Mouse (Mus musculus) adrenal gland (tissue): ENCODE measurements around the gene Tmc8.
"Not testable (repeated sequence)": the region's sequence is repeated elsewhere in the genome, so short reads cannot be mapped to it uniquely, and the experiment has no call there.

Experiments used
- intact Hi-C: fragments of 180-260 bp; cut with DNase I; formaldehyde crosslinking; loops from one replicate; pipeline ENCODE4 v1.15.1; 2025

The Tmc8 gene

DNA sequence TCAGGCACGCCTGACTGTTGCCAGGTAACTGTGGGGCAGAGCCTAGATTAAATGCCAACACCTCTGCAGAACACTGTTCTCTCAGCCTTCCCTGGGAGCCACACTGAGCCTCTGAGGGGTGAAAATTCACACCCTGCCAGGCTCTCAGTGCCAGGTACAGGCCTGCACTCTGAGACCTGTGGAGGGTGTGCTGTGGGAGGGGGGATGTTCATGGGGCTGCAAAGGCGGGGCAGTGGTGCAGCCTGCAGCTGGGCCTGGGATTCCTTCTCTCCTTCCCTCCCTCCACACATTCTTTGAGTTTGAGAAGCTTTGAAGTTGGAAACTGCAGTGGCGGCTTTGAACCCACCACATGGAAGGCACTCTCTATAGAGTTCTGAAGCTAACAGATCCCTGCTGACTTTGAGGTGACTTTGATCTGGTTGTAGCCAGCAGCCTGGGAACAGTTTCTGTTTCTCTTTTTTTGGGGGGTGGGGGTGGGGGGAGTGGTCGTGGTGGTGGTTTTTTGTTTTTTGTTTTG, 12.2 kb downstream of the Tmc8 start:
- intact Hi-C loops = no loop called here

DNA sequence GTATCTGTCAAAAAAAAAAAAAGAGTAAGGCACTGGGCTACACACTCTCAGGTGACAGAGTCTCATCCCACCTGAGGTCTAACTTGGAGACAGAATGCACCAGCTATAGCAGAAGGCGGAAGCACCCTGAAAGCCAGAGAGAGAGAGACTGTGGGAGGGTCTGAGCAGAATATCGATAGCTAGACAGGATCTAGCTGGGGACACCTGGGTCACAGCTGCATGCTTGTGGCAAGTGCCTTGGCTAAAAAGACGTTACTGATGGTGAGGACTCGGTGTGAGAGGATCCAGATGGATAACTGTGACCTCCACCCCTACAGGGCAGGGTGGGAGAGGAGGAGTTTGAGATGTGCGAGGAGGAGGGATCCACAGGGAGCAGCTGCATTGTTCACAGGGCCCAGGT, 15.1 kb downstream of the Tmc8 start:
- intact Hi-C loops = no loop called here

DNA sequence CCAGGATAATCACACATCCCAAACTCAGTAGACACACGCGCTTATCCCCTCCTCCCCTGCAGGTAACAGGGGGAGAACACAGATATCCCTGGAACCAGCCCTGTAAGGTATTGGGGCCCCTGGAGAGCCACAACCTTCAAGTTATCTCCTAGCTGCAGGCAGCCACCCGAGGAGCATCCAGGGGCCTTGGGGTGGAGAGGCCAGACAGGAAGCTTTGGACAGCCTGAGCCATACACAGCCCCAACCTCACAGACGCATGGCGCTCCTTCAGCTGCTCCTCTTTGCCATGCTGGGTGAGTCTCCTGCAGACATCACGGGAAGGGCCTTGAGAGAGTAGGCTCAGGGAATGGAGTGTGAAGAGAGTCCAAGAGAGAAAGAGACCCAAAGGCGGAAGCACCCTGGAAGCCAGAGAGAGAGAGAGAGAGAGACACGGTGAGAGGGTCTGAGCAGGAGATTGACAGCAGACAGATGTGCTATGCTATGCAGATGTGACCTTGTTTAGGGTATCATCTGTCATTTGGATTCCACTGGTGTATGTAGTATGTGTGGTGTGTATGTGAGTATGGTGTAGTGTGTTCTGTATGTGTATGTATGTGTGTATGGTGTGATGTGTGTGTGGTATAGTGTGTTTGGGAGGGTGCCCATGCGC, 15.8 kb downstream of the Tmc8 start, which contains the start of gene 6030468B19Rik:
Gene 6030468B19Rik, plus strand, starts transcription at position 150 of the 649 bp plus-strand sequence.
- intact Hi-C loops = no loop called here

DNA sequence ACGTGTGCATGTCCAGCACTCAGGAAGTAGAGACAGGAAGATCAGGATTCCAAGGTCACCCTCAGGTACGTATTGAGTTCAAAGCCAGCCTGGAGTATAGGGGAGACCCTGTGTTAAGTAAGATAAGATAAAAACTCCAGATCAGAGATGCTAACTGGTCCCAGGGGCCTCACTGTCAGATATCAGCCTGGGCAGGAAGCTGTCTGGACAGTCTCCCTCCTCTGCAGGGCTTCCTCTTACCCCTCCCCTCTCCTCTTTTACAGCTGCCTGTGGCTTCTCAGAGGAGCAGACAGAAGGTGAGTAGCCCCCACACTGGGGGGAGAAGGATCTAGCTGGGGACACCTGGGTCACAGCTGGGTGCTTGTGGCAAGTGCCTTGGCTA, 16.3 kb downstream of the Tmc8 start:
- intact Hi-C loops = no loop called here

GRCm38 (mm10) chr11:117799174-117799573, 17.3 kb downstream of the Tmc8 start:
- intact Hi-C loops = no loop called here

DNA sequence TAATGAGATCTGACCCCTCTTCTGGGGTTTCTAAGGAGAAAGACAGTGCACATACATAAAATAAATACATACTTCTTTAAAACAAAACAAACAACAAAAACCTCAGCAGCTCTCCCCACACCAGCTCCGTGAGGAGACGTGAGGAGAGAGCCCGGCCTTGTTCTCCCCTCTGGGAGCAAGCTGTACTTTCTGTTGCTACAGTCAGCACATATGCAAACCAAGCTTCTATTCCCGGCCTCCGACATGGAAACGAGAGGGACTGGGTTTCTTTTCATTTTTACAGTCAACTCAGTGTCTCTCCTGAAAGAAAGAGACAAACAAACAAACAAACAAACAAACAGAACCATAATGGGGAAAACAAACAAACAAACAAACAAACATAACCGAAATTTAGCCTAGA, 18.2 kb downstream of the Tmc8 start:
- intact Hi-C loops = no loop called here

DNA sequence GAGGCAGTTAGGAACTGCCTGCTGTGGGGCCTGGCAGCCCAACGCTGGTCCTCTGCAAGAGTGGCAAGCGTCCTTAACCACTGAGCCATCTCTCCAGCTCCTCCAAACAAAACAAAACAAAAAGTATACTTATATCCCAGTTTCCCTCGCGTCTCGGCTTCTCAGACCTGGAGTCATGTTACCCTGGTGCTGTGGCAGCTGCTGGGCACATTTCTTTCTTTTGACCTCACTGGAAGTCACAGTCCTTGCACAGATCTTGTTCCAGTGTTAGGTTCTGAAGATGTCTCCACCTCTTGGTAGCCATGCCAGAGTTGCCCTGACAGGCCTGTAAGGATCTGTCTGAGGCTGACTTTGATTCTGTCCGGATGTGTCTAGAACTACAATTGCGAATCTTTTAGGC, 19.8 kb downstream of the Tmc8 start:
- intact Hi-C loops = no loop called here

GRCm38 (mm10) chr11:117803166-117803688, 21.4 kb downstream of the Tmc8 start:
- intact Hi-C loops = no loop called here

- intact Hi-C loops = no loop called here
Observed at GRCm38 (mm10) chr11:117806781-117807180, 24.9 kb downstream of the Tmc8 start.

DNA sequence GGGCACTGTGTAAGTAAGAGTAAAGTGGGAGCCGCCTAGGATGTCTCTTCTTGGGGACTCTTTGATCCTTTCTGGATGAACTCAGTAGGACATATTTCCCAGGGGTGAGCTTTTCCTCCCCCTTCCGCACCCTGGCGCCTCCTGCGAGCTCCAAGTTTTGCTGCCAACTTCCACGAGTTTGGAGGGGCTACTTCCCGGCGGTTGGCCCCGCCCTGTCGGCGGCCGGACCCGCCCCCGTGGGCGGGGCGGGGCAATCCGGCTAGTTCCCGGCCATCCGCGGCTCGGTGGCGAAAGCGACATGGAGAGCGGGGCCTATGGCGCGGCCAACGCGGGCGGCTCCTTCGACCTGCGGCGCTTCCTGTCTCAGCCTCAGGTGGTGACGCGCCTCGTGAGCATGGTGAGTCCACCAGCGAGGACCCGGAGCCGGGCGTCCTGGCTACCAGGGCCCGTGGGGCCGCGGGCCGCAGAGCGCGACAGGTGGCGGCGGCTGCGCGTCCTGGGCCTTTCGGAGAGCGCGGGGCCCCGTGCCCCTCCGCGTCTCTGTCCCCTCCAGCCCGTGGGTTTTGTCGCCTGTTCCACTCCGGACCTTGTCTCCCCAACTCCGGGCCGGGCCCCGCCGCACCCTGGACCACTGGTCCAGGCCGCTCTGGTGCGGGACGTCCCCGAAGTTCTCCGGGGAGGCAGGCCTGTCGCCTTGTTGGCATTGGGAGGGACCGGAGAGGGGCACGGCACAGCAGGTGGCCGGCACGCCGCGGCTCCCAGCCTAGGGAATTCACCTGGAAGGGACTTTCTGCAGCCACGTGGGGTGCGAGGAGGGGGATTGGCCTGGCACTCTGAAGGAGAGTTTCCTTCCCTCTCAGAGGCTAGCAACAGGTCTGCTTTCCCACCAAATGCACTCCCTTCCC, 27.8 kb downstream of the Tmc8 start, which contains the start of the genes Gm20708 and Syngr2:
Gene Gm20708, plus strand, starts transcription at position 262 of the 905 bp plus-strand sequence.
Gene Syngr2, plus strand, starts transcription at position 262 of the 905 bp plus-strand sequence.
- intact Hi-C loops = no loop called here

GRCm38 (mm10) chr11:117810401-117811046, 28.6 kb downstream of the Tmc8 start:
- intact Hi-C loops = no loop called here

- intact Hi-C loops = no loop called here
Observed at GRCm38 (mm10) chr11:117813867-117814266, 32.0 kb downstream of the Tmc8 start.

DNA sequence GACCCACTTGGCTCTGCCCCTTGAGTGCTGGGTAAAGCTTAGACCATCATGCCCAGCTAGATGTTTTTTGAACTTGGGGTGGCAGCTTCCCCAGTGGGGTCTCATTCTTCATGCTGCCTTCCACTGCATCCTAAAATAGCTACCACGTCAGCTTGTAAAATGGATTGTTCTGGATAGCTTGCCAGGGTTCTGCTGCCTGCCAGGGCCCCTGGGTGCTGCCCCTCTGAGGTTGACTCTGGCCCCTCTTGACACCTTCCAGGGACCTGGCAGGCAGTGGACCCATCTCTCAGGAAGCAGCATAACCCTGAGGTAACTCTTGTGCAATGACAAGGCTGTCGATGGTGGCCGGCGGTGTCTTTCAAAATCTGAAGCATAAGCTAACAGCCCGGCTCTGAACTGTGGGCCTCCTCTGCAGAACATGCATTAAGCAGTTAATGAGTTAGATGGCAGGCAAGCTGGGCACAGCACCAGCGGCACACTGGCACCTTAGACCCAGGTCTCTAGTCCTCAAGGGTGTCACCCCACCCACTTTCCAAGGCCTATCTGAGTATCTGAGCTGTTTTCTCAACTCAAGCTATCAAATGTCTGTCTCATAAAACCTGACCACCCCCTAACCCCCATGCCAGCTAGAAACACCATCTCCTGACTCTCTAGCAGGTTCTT, 33.0 kb downstream of the Tmc8 start:
- intact Hi-C loops = no loop called here

DNA sequence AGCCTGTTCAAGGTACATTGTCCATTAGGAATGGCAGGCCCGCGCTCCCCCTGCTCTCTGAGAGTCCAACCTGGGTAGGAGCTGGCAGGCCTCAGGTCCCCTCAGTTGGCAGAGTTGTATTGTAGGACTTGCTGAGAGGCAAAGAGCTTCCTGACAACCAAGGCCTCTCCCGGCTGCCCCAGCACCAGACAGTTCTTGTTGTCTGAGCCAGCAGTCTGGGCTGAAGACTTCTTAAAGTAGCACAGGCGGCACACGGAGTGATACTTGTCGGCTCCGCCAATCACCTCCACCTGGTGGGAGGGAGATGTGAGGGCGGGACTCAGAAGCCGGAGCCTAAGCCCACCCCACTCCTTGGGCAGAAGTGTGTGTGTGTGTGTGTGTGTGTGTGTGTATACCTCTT, 34.0 kb downstream of the Tmc8 start:
- intact Hi-C loops = not testable (repeated sequence)

GRCm38 (mm10) chr11:117816389-117816996, 34.6 kb downstream of the Tmc8 start:
- intact Hi-C loops = no loop called here

DNA sequence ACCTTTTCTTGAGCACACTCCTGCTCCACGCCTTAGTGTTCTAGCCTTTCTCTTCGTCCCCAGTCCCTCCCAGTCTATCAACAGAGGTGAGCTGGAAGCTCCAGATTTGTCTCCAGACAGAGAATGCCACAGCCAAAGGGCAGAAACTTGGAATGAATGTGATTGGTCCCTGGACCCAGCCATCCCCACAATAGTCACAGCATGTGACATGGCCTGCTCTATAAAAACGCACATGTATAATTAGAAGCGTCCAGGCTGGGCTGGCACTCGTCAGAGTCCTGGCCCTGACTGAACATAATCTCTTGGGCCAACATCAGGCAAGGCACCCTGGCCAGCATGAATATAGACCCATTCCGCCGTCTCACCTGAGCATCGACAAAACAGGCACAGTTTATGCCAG, 37.2 kb downstream of the Tmc8 start:
- intact Hi-C loops = no loop called here

DNA sequence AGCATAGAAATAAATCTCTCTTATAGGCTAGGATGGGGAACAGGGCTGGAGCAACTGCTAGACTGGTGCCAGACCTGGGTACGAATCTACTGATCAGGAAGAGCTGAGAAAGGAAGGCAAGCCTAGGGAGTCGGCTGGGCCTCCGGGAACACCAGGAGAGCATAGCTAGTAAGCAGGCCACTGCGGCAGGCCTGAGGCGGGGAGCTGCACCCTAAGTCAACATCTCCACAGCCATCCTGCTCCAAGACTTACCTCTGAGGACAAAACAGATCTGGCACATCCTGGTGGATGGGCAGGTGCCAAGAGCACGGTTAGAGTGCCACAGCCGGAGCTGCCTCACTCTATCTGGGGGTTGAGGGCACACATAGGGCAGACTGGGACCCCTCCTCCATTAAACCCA, 38.3 kb downstream of the Tmc8 start:
- intact Hi-C loops = loop anchor here (5.0 to 10.0 kb wide), 3 partner anchors 33 to 435 kb away; no protein-coding TSS in a partner anchor

GRCm38 (mm10) chr11:117821868-117822267, 40.0 kb downstream of the Tmc8 start:
- intact Hi-C loops = loop anchor here (5.0 to 10.0 kb wide), 3 partner anchors 35 to 437 kb away; no protein-coding TSS in a partner anchor

DNA sequence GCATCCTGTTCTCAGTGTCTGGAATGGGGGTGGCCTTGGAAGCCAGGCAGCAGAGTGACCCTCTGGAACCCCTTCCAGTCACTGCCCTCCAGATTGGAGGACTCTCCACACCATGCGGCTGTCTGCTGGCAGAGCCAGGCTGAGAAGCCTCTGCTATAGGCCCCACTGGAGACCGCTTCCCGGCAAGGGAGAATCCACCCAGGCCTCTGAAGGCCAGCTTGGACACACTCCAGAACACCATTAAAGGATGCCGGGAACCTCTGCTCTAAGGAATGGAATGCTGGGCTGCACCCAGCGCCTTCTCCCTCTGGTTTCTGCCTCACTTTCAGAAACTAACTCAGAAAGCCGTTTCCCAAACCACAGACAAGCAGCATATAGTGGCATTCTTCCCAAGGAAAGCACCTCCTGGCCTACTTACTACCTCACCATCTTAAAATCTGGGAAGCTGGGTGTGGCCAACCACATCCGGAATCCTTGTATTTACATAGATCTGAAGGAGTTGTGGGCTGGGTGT, 40.9 kb downstream of the Tmc8 start:
- intact Hi-C loops = loop anchor here (5.0 to 10.0 kb wide), 3 partner anchors 35 to 438 kb away; no protein-coding TSS in a partner anchor

DNA sequence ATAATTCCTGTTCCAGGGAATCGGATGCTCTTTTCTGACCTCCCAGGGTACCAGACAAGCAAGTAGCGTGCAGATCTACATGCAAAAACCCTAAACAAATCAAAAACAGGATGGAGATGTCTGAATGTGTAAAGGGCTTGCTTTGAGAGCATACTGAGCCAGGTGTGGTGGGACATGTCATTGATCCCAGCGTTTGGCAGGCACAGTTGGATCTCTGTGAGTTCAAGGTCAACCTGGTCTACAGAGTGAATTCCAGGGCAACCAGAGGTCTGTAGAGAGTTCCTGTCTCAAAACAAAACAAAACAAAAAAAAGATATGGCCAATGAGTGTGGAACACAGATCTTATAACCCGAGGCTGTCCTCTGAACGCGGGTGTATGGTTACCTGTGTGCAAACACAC, 41.5 kb downstream of the Tmc8 start:
- intact Hi-C loops = loop anchor here (5.0 to 10.0 kb wide), 3 partner anchors 36 to 439 kb away; no protein-coding TSS in a partner anchor
